Mouse (Mus musculus): ENCODE results near the gene 2610044O15Rik8.
A peak's percentile ranks its signal among the peaks of the same experiment; 100 is the strongest.

The 2610044O15Rik8 gene

DNA sequence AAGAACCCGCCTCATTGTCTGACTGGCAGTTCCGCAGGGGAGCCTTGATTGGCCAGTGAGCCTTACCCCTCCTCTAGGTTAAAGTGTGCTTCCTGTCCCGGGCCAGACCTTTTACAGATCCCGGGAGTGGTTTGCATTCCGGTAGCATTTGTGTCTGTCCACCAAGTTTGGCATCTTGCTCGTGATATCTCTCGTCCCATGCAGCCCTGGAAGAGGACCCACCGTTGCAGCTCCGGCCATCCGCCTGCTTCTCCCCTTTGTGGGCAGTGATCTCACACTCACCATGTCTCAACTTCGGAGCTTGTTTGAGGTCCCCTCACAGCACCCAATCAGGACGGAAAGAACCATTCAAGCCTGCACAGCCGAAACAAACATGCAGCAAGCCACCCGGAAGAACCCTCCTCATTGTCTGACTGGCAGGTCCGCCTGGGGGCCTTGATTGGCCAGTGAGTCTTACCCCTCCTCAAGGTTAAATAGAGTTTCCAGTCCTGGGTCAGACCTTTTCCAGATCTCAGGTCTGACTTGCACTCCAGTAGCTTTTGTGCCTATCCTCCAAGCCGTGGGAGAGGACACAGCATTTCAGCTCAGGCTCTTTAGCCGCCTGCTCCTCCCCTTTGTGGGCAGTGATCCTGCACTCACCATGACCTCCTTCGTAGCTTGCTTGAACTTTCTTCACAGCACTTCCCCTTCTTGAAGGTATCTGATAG lies at the start of gene 2610044O15Rik8:
Gene 2610044O15Rik8, minus strand, starts transcription at position 380 of the 707 bp plus-strand sequence.
- peak; percentile 78 to 79 for DNase-seq (ENCODE audit: low spot score in 2 of 2)

DNA sequence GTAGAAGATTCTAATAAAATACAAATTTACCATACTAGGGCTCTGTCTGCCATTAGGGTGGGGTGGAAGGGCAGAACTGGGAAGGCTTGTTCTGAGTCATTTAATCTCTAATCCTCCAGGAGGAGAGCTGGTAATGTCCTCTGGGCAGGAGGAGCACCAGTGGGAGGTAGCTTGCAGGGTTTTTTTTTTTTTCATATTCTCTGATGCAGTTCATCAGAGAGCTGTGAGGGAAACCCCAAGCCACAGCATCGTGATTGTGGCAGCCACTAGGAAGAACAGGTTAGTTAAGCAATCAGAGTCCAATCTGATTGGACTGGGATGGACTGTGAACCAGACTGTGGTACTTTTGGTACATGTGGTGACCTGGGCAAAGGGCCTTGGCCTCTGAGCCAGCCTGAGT lies 31.7 kb upstream of the 2610044O15Rik8 start:
- DNase-seq (ENCODE audit: low spot score in 2 of 2), result no peak

DNA sequence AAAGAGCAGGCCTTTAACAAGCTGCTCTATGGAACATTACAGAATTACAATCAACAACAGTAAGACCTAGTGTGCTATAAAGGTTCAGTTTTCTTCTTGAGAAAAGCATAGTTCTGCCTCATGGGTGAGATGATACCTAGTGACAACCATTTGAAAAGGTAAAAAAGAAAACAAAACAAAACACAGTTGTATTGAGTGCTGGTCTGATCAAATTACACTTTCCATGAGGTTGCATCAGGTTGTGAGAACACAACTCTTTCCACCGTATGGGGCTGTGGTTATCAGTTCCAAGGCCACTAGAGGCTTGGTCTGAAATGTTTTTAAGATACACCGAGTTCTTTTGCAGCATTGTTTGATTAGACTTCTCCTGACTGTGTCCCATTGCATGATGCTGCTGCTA lies 30.1 kb upstream of the 2610044O15Rik8 start:
- DNase-seq (ENCODE audit: low spot score in 2 of 2), result no peak

DNA sequence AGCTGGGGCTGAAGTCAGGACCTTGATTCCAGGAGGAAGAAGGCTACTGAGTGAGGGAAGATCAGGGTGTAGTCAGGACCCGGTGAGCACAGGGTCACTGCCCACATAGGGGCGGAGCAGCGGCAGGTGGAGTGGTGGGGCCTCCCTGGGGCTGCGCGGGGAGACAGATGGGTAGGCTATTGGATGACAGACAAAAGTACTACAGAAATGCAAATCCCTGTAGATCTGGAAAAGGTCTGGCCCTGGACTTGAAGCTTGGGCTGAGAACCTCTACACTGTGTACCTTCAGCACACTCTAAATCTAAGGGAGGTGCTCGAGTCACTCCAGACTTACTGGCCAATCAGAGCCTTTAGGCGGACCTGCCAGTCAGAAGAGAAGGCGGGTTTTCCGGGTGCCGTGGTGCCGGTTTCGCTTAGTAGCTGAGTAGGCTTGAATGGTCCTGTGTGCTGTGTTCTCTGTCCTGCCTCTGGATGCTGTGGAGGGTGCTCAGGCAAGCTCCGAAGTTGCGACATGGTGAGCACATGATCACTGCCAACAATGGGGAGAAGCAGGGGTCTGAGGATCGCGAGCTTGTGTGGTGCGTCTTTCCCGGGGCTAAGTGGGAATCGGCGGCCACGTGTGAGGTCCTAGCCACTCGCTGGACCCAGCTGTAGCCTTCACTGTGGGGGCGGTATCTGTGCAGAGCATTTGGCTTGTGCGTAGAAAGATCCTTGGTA lies 29.2 kb upstream of the 2610044O15Rik8 start:
- peak; percentile 66 to 74 for DNase-seq (ENCODE audit: low spot score in 2 of 2)

- no peak for DNase-seq (ENCODE audit: low spot score in 2 of 2)
Observed at GRCm38 (mm10) chr8:129233664-129234026, 561 bp downstream of the 2610044O15Rik8 start.
